Mouse (Mus musculus) MEL (cell line): Measurements from ENCODE around the gene Krt28. TPM values are rescaled to one million over a fixed set of nuclear protein-coding genes. Genes with fewer than 3 reads are reported as not detected.

ENCODE experiments used
- DNase-seq: peaks from one replicate; pipeline ENCODE4 v3.0.0; 2011; ENCODE audit warnings: low read depth, low spot score
- H3K27ac ChIP-seq: 2 replicates; pipeline ENCODE4 v1.5.1; 2012; ENCODE audit warnings: low read depth, mild to moderate bottlenecking, control low read depth, low read length, moderate library complexity; ENCODE audit not compliant: control insufficient read depth
- H3K27me3 ChIP-seq, 2 experiments: fragments of 150-350 bp in 1 of 2; sonication (generic) in 1 of 2; 2 replicates each; pipeline ENCODE4 v1.6.1; 2012; ENCODE audit warnings: low read length in 2 of 2, mild to moderate bottlenecking in 2 of 2, improper control_type of control experiment in 1 of 2, moderate library complexity in 1 of 2; ENCODE audit not compliant: insufficient read depth in 2 of 2, control insufficient read depth in 1 of 2
- H3K36me3 ChIP-seq, 2 experiments: 2 replicates each; pipeline ENCODE4 v1.6.1; 2012 to 2014; ENCODE audit warnings: low read length in 2 of 2, improper control_type of control experiment in 1 of 2, inconsistent platforms in 1 of 2, mild to moderate bottlenecking in 1 of 2; ENCODE audit not compliant: insufficient read depth in 2 of 2, control insufficient read depth in 1 of 2
- H3K4me1 ChIP-seq, 2 experiments: fragments of 150-350 bp in 1 of 2; sonication (generic) in 1 of 2; 2 replicates each; pipeline ENCODE4 v1.6.1; 2012; ENCODE audit warnings: low read length in 2 of 2, improper control_type of control experiment in 1 of 2, mild to moderate bottlenecking in 1 of 2; ENCODE audit not compliant: insufficient read depth in 2 of 2, control insufficient read depth in 1 of 2
- H3K4me3 ChIP-seq, 2 experiments: fragments of 150-350 bp in 1 of 2; sonication (generic) in 1 of 2; 2 replicates each; pipeline ENCODE4 v1.5.1; 2012; ENCODE audit warnings: low read depth in 2 of 2, low read length in 2 of 2, mild to moderate bottlenecking in 2 of 2, moderate library complexity in 2 of 2, control low read depth in 1 of 2, improper control_type of control experiment in 1 of 2; ENCODE audit not compliant: control insufficient read depth in 1 of 2, insufficient read depth in 1 of 2
- H3K79me2 ChIP-seq: 2 replicates; pipeline ENCODE4 v1.6.1; 2012; ENCODE audit warnings: mild to moderate bottlenecking, low read length, moderate library complexity; ENCODE audit not compliant: control insufficient read depth, poor library complexity, insufficient read depth
- H3K9ac ChIP-seq: 2 replicates; pipeline ENCODE4 v1.6.1; 2012; ENCODE audit warnings: low read depth, mild to moderate bottlenecking, control low read depth, low read length, moderate library complexity; ENCODE audit not compliant: control insufficient read depth, poor library complexity, severe bottlenecking
- H3K9me3 ChIP-seq: fragments of 150-350 bp; sonication (generic); replicated peaks from 2 replicates; pipeline ENCODE4 v1.6.1; 2012; ENCODE audit warnings: mild to moderate bottlenecking, low read length, improper control_type of control experiment, moderate library complexity; ENCODE audit not compliant: insufficient read depth
- BHLHE40 ChIP-seq: IDR thresholded peaks from 2 replicates; pipeline ENCODE4 v1.6.1; 2012; ENCODE audit warnings: low read depth, mild to moderate bottlenecking, inconsistent platforms, low read length, improper control_type of control experiment, borderline replicate concordance
- CHD1 ChIP-seq: IDR thresholded peaks from 2 replicates; pipeline ENCODE4 v1.6.1; 2012; ENCODE audit warnings: low read depth, mild to moderate bottlenecking, inconsistent platforms, low read length, improper control_type of control experiment
- CHD2 ChIP-seq: IDR thresholded peaks from 2 replicates; pipeline ENCODE4 v1.6.1; 2011; ENCODE audit warnings: low read length, improper control_type of control experiment
- E2F4 ChIP-seq: IDR thresholded peaks from 2 replicates; pipeline ENCODE4 v1.6.1; 2011; ENCODE audit warnings: low read depth, low read length, improper control_type of control experiment, borderline replicate concordance
- ELF1 ChIP-seq: IDR thresholded peaks from 2 replicates; pipeline ENCODE4 v1.6.1; 2014; ENCODE audit warnings: low read depth, mild to moderate bottlenecking, inconsistent platforms, low read length, improper control_type of control experiment, moderate library complexity
- EP300 ChIP-seq, 2 experiments: IDR thresholded peaks; 2 replicates each; pipeline ENCODE4 v1.6.1; 2011; ENCODE audit warnings: improper control_type of control experiment in 2 of 2, low read length in 2 of 2, low read depth in 1 of 2, mild to moderate bottlenecking in 1 of 2
- GABPA ChIP-seq: IDR thresholded peaks from 2 replicates; pipeline ENCODE4 v1.6.1; 2012; ENCODE audit warnings: low read depth, mild to moderate bottlenecking, inconsistent platforms, low read length, improper control_type of control experiment, moderate library complexity
- HCFC1 ChIP-seq: IDR thresholded peaks from 2 replicates; pipeline ENCODE4 v1.6.1; 2012; ENCODE audit warnings: low read depth, mild to moderate bottlenecking, inconsistent platforms, low read length, improper control_type of control experiment, moderate library complexity
- JUND ChIP-seq: IDR thresholded peaks from 2 replicates; pipeline ENCODE4 v1.6.1; 2011; ENCODE audit warnings: low read depth, mild to moderate bottlenecking, improper control_type of control experiment, low read length
- MAFK ChIP-seq: IDR thresholded peaks from 2 replicates; pipeline ENCODE4 v1.6.1; 2011; ENCODE audit warnings: low read depth, mild to moderate bottlenecking, low read length, improper control_type of control experiment, borderline replicate concordance
- MAZ ChIP-seq: IDR thresholded peaks from 2 replicates; pipeline ENCODE4 v1.6.1; 2012; ENCODE audit warnings: low read depth, mild to moderate bottlenecking, inconsistent platforms, low read length, improper control_type of control experiment
- MXI1 ChIP-seq: IDR thresholded peaks from 2 replicates; pipeline ENCODE4 v1.6.1; 2011; ENCODE audit warnings: mild to moderate bottlenecking, low read depth, low read length, improper control_type of control experiment
- MYB ChIP-seq: IDR thresholded peaks from 2 replicates; pipeline ENCODE4 v1.6.1; 2011; ENCODE audit warnings: mild to moderate bottlenecking, low read depth, low read length, improper control_type of control experiment
- NRF1 ChIP-seq: IDR thresholded peaks from 2 replicates; pipeline ENCODE4 v1.6.1; 2014; ENCODE audit warnings: low read depth, mild to moderate bottlenecking, inconsistent platforms, low read length, improper control_type of control experiment, moderate library complexity; ENCODE audit not compliant: poor library complexity, insufficient read depth, severe bottlenecking
- RAD21 ChIP-seq: IDR thresholded peaks from 2 replicates; pipeline ENCODE4 v1.6.1; 2011; ENCODE audit warnings: mild to moderate bottlenecking, low read depth, low read length, improper control_type of control experiment
- SMC3 ChIP-seq: IDR thresholded peaks from 2 replicates; pipeline ENCODE4 v1.6.1; 2011; ENCODE audit warnings: low read depth, low read length, improper control_type of control experiment
- TAL1 ChIP-seq: IDR thresholded peaks from 2 replicates; pipeline ENCODE4 v1.6.1; 2012; ENCODE audit warnings: mild to moderate bottlenecking, inconsistent platforms, low read length, moderate library complexity, mixed read lengths
- TBP ChIP-seq: IDR thresholded peaks from 2 replicates; pipeline ENCODE4 v1.8.0; 2011; ENCODE audit warnings: low read depth, low read length, improper control_type of control experiment
- USF1 ChIP-seq: IDR thresholded peaks from 2 replicates; pipeline ENCODE4 v1.6.1; 2014; ENCODE audit warnings: low read depth, mild to moderate bottlenecking, inconsistent platforms, low read length, improper control_type of control experiment, moderate library complexity
- ZMIZ1 ChIP-seq: IDR thresholded peaks from 2 replicates; pipeline ENCODE4 v1.6.1; 2012; ENCODE audit warnings: low read depth, mild to moderate bottlenecking, inconsistent platforms, low read length, improper control_type of control experiment, moderate library complexity
- ZNF384 ChIP-seq: IDR thresholded peaks from 2 replicates; pipeline ENCODE4 v1.6.1; 2012; ENCODE audit warnings: low read depth, mild to moderate bottlenecking, inconsistent platforms, low read length, improper control_type of control experiment
- polyA plus RNA-seq, 2 experiments: library from polyadenylated mRNA; stranded (reverse) in 1 of 2; unstranded in 1 of 2; fragments of >175 nt in 1 of 2; fragments of >200 nt in 1 of 2; gene quantifications; 2 replicates each; pipeline versions ENCODE4 v1.2.1 to v1.2.4; 2012; ENCODE audit warnings: low replicate concordance in 2 of 2, low read depth in 1 of 2; ENCODE audit not compliant: insufficient read length in 2 of 2, insufficient read depth in 1 of 2, missing spikeins in 1 of 2
- total RNA-seq: library from RNA; depleted of rRNA; stranded (reverse); fragments of 300-350 nt; gene quantifications from 2 replicates; pipeline ENCODE4 v1.2.3, GENCODE M21; 2012

Gene Krt28
- total and polyA plus RNA-seq, 3 experiments, result not detected

- Histone ChIP-seq H3K9me3 (no peaks in the 10 kb centered on the region), H3K27me3 (no peaks in the 10 kb centered on the region), H3K4me1 (peaks cover 0 to 21% of the 10 kb centered on the region in 2 experiments; a peak in 3 of 4 replicates), H3K4me3 (no peak overlapping the region), H3K9ac (no peak overlapping the region; the same call in 1 of the 2 replicates), H3K27ac (no peak overlapping the region), H3K36me3 (peaks cover 0 to 23% of the 10 kb centered on the region in 2 experiments; a peak in 2 of 4 replicates), H3K79me2 (peaks cover 2% of the 10 kb centered on the region; the same call in 1 of the 2 replicates)
- DNase-seq, result peak; percentile 61
- TF ChIP-seq TAL1, result no peak
- peak; percentile 66 for TF ChIP-seq NRF1
- TF ChIP-seq, all 39 proteins: peak for 1
Measured at GRCm38 (mm10) chr11:99396661-99397060, 22.0 kb upstream of the Krt28 start.

- H3K9ac ChIP-seq, result no peak overlapping the region
- H3K36me3 ChIP-seq, result peaks cover 0 to 23% of the 10 kb centered on the region in 2 experiments; a peak in 2 of 4 replicates
- peaks cover 2% of the 10 kb centered on the region; the same call in 1 of the 2 replicates for H3K79me2 ChIP-seq
- H3K4me3 ChIP-seq, result no peak overlapping the region
- peaks cover 0 to 21% of the 10 kb centered on the region in 2 experiments; a peak in 3 of 4 replicates for H3K4me1 ChIP-seq
- H3K27me3 ChIP-seq, result no peaks in the 10 kb centered on the region; a peak in 1 of 4 replicates
- no peak overlapping the region for H3K27ac ChIP-seq
- no peaks in the 10 kb centered on the region for H3K9me3 ChIP-seq
- no peak for DNase-seq
- TF ChIP-seq HCFC1, result no peak
- TF ChIP-seq TBP, result no peak
- no peak for TF ChIP-seq EP300 (IDR thresholded peaks at IDR 0.05; ENCODE audit: low read depth in 1 of 2, low read length in 2 of 2)
- TF ChIP-seq GABPA, result no peak
- no peak for TF ChIP-seq CHD2
- no peak for TF ChIP-seq SMC3
- no peak for TF ChIP-seq RAD21
- no peak for TF ChIP-seq MAFK
- no peak for TF ChIP-seq ZMIZ1
- TF ChIP-seq ELF1, result no peak
- no peak for TF ChIP-seq USF1
- TF ChIP-seq E2F4, result no peak
- TF ChIP-seq NRF1, result no peak
- TF ChIP-seq MAZ, result no peak
- no peak for TF ChIP-seq ZNF384
- no peak for TF ChIP-seq BHLHE40
- TF ChIP-seq MXI1, result no peak
- no peak for TF ChIP-seq CHD1
- TF ChIP-seq JUND, result no peak
- no peak for TF ChIP-seq MYB
Measured at GRCm38 (mm10) chr11:99396034-99396433, 21.3 kb upstream of the Krt28 start.
